Mouse (Mus musculus) kidney, adult 2 months (tissue): Measurements from ENCODE around the gene Ikzf4.

Experiments used
- CTCF ChIP-seq: fragments of 200-500 bp; conservative IDR thresholded peaks from 2 replicates; pipeline ENCODE4 v1.5.1; 2011; ENCODE audit warnings: low read depth, mild to moderate bottlenecking, control low read depth, low read length, moderate library complexity, mixed read lengths; ENCODE audit not compliant: insufficient read depth, insufficient read length
- POLR2A ChIP-seq: fragments of 200-500 bp; IDR thresholded peaks from one replicate; pipeline ENCODE4 v1.6.1; 2011; ENCODE audit warnings: low read depth, low read length, control low read depth

DNA sequence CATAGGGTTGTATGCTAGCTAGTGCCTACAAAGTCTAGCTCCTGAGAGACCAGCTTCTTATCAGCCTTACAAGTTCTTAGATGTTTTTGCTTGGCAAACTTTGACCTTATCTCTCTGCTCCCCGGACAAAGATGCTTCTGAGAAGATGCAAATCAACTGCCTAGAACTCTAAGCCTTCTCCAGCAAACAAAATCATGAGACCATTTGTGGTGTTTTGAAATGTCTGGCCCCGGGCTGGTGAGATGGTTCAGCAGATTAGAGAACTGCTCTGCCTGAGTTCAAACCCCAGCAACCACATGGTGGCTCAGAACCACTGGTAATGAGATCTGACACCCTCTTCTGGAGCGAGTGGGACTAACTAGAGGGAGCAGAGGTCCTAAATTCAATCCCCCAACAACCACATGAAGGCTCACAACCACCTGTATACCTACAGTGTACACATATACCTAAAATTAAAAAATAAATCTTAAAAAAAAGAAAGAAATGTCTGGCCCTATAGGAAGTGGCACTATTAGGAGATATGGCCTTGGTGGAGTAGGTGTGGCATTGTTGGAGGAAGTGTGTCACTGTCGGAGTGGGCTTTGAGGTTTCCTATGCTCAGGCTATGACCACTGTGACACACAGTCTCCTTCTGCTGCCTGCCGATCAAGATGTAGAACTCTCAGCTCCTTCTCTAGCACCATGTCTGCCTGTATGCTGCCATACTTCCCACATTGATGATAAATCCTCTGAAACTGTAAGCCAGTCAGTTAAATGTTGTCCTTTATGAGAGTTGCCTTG lies 17.8 kb upstream of the Ikzf4 start:
- TF ChIP-seq CTCF (no peak), POLR2A (no peak)
